Mouse (Mus musculus): ENCODE data around the gene Chek2. TPM values are rescaled to one million over a fixed set of nuclear protein-coding genes. Genes with fewer than 3 reads are reported as not detected.
A peak's percentile ranks its signal among the peaks of the same experiment; 100 is the strongest.

Chek2 gene
- polyA plus RNA-seq, 1 experiment from 2014 or later = 45.6 TPM

- Histone ChIP-seq H3K9me3 (ENCODE audit: control insufficient read depth, low read length) (no peaks in the 10 kb centered on the region), H3K36me3 (ENCODE audit: control insufficient read depth, insufficient read depth, low read length) (no peaks in the 10 kb centered on the region), H3K27ac (ENCODE audit: low read depth, low read length) (no peak overlapping the region), H3K27me3 (ENCODE audit: control insufficient read depth, insufficient read depth, low read length) (no peaks in the 10 kb centered on the region), H3K4me1 (replicated peaks; ENCODE audit: control insufficient read depth, insufficient read depth, low read length) (peaks cover 12% of the 10 kb centered on the region; the same call in 1 of the 2 replicates), H3K9ac (ENCODE audit: low read length) (no peak overlapping the region), H3K4me2 (ENCODE audit: low read depth, low read length, severe bottlenecking) (no peak overlapping the region), H3K4me3 (ENCODE audit: low read depth, low read length) (no peak overlapping the region)
- DNase-seq (ENCODE audit: low spot score) = no peak
- 81% methylated on average over 1 of the region's 1 CpGs for whole genome bisulfite sequencing
- no peak for ATAC-seq (replicated peaks; ENCODE audit: low FRiP score)
Observed at GRCm38 (mm10) chr5:110806676-110807075, 33.1 kb upstream of the Chek2 start.

- WGBS = 92% methylated on average over 4 of the region's 4 CpGs
- H3K27me3 ChIP-seq (ENCODE audit: control insufficient read depth, insufficient read depth, low read length) = no peaks in the 10 kb centered on the region
- no peak overlapping the region for H3K9ac ChIP-seq (ENCODE audit: low read length)
- no peak overlapping the region for H3K27ac ChIP-seq (ENCODE audit: low read depth, low read length)
- H3K9me3 ChIP-seq (ENCODE audit: control insufficient read depth, low read length) = no peaks in the 10 kb centered on the region
- peaks cover 12% of the 10 kb centered on the region; the same call in 1 of the 2 replicates for H3K4me1 ChIP-seq (replicated peaks; ENCODE audit: control insufficient read depth, insufficient read depth, low read length)
- DNase-seq (ENCODE audit: low spot score) (no peak), ATAC-seq (replicated peaks; ENCODE audit: low FRiP score) (no peak)
- no peaks in the 10 kb centered on the region for H3K36me3 ChIP-seq (ENCODE audit: control insufficient read depth, insufficient read depth, low read length)
- H3K4me2 ChIP-seq (ENCODE audit: low read depth, low read length, severe bottlenecking) = peak overlapping the region; percentile 96
- no peak overlapping the region for H3K4me3 ChIP-seq (ENCODE audit: low read depth, low read length)
Observed at GRCm38 (mm10) chr5:110807453-110807852, 32.3 kb upstream of the Chek2 start.

- Histone ChIP-seq H3K9ac (ENCODE audit: low read length) (peak overlapping the region; percentile 44), H3K4me2 (ENCODE audit: low read depth, low read length, severe bottlenecking) (peak overlapping the region; percentile 96), H3K9me3 (ENCODE audit: control insufficient read depth, low read length) (no peaks in the 10 kb centered on the region), H3K4me3 (ENCODE audit: low read depth, low read length) (peak overlapping the region; percentile 96), H3K36me3 (ENCODE audit: control insufficient read depth, insufficient read depth, low read length) (no peaks in the 10 kb centered on the region), H3K4me1 (replicated peaks; ENCODE audit: control insufficient read depth, insufficient read depth, low read length) (peaks cover 12% of the 10 kb centered on the region; the same call in 1 of the 2 replicates), H3K27ac (ENCODE audit: low read depth, low read length) (no peak overlapping the region), H3K27me3 (ENCODE audit: control insufficient read depth, insufficient read depth, low read length) (no peaks in the 10 kb centered on the region)
- WGBS = 5% methylated on average over 14 of the region's 14 CpGs
- peak; percentile 61 for ATAC-seq (replicated peaks; ENCODE audit: low FRiP score)
- peak; percentile 89 for DNase-seq (ENCODE audit: low spot score)
Observed at GRCm38 (mm10) chr5:110808061-110808631, 31.6 kb upstream of the Chek2 start.

- peak; percentile 62 for DNase-seq (ENCODE audit: low spot score)
- 1% methylated on average over 27 of the region's 27 CpGs for WGBS
- Histone ChIP-seq H3K36me3 (ENCODE audit: control insufficient read depth, insufficient read depth, low read length) (no peaks in the 10 kb centered on the region), H3K27ac (ENCODE audit: low read depth, low read length) (no peak overlapping the region), H3K9ac (ENCODE audit: low read length) (peak overlapping the region; percentile 94), H3K27me3 (ENCODE audit: control insufficient read depth, insufficient read depth, low read length) (no peaks in the 10 kb centered on the region), H3K4me2 (ENCODE audit: low read depth, low read length, severe bottlenecking) (peak overlapping the region; percentile 96), H3K4me1 (replicated peaks; ENCODE audit: control insufficient read depth, insufficient read depth, low read length) (peaks cover 12% of the 10 kb centered on the region; the same call in 1 of the 2 replicates), H3K9me3 (ENCODE audit: control insufficient read depth, low read length) (no peaks in the 10 kb centered on the region), H3K4me3 (ENCODE audit: low read depth, low read length) (peak overlapping the region; percentile 96)
- no peak for ATAC-seq (replicated peaks; ENCODE audit: low FRiP score)
Observed at GRCm38 (mm10) chr5:110808821-110809666, 30.7 kb upstream of the Chek2 start.

- WGBS = 1% methylated on average over 79 of the region's 80 CpGs
- peak; percentile 100 for DNase-seq (ENCODE audit: low spot score)
- H3K36me3 ChIP-seq (ENCODE audit: control insufficient read depth, insufficient read depth, low read length) = no peaks in the 10 kb centered on the region
Observed at GRCm38 (mm10) chr5:110809667-110810325, 30.0 kb upstream of the Chek2 start, which contains the start of gene Ulk1. Gene Ulk1, minus strand, starts transcription at chr5:110810097.

GRCm38 (mm10) chr5:110824421-110824820, 15.4 kb upstream of the Chek2 start:
- DNase-seq (ENCODE audit: low spot score) = no peak
- H3K9me3 ChIP-seq (ENCODE audit: control insufficient read depth, low read length) = no peaks in the 10 kb centered on the region
- ATAC-seq (replicated peaks; ENCODE audit: low FRiP score) = no peak
- H3K27ac ChIP-seq (ENCODE audit: low read depth, low read length) = no peak overlapping the region
- no peak overlapping the region for H3K9ac ChIP-seq (ENCODE audit: low read length)
- H3K27me3 ChIP-seq (ENCODE audit: control insufficient read depth, insufficient read depth, low read length) = no peaks in the 10 kb centered on the region
- 92% methylated on average over 4 of the region's 4 CpGs for WGBS
- no peaks in the 10 kb centered on the region for H3K4me1 ChIP-seq (replicated peaks; ENCODE audit: control insufficient read depth, insufficient read depth, low read length)
- H3K4me2 ChIP-seq (ENCODE audit: low read depth, low read length, severe bottlenecking) = no peak overlapping the region
- H3K36me3 ChIP-seq (ENCODE audit: control insufficient read depth, insufficient read depth, low read length) = no peaks in the 10 kb centered on the region
- no peak overlapping the region for H3K4me3 ChIP-seq (ENCODE audit: low read depth, low read length)

More at GRCm38 (mm10) chr5:110809667-110810325, 30.0 kb upstream of the Chek2 start, which contains the start of gene Ulk1:
- H3K4me3 ChIP-seq (ENCODE audit: low read depth, low read length) = peak within 1 kb of the TSS; percentile 96
- H3K27me3 ChIP-seq (ENCODE audit: control insufficient read depth, insufficient read depth, low read length) = no peaks in the 10 kb centered on the region
- H3K9ac ChIP-seq (ENCODE audit: low read length) = peak within 1 kb of the TSS; percentile 94
- H3K27ac ChIP-seq (ENCODE audit: low read depth, low read length) = peak within 1 kb of the TSS; percentile 50; the same call in 1 of the 2 replicates
- peak; percentile 93 for ATAC-seq (replicated peaks; ENCODE audit: low FRiP score)
- H3K4me1 ChIP-seq (replicated peaks; ENCODE audit: control insufficient read depth, insufficient read depth, low read length) = peaks cover 12% of the 10 kb centered on the region; the same call in 1 of the 2 replicates
- no peaks in the 10 kb centered on the region for H3K9me3 ChIP-seq (ENCODE audit: control insufficient read depth, low read length)
- peak within 1 kb of the TSS; percentile 96 for H3K4me2 ChIP-seq (ENCODE audit: low read depth, low read length, severe bottlenecking)

GRCm38 (mm10) chr5:110826781-110827495, 12.8 kb upstream of the Chek2 start:
- Histone ChIP-seq H3K27ac (ENCODE audit: low read depth, low read length) (no peak overlapping the region), H3K4me1 (replicated peaks; ENCODE audit: control insufficient read depth, insufficient read depth, low read length) (no peaks in the 10 kb centered on the region), H3K9ac (ENCODE audit: low read length) (no peak overlapping the region), H3K36me3 (ENCODE audit: control insufficient read depth, insufficient read depth, low read length) (no peaks in the 10 kb centered on the region), H3K27me3 (ENCODE audit: control insufficient read depth, insufficient read depth, low read length) (no peaks in the 10 kb centered on the region), H3K9me3 (ENCODE audit: control insufficient read depth, low read length) (no peaks in the 10 kb centered on the region), H3K4me2 (ENCODE audit: low read depth, low read length, severe bottlenecking) (no peak overlapping the region), H3K4me3 (ENCODE audit: low read depth, low read length) (no peak overlapping the region)
- 95% methylated on average over 8 of the region's 8 CpGs for WGBS
- ATAC-seq (replicated peaks; ENCODE audit: low FRiP score) (no peak), DNase-seq (ENCODE audit: low spot score) (no peak)

- no peaks in the 10 kb centered on the region for H3K4me1 ChIP-seq (replicated peaks; ENCODE audit: control insufficient read depth, insufficient read depth, low read length)
- no peak overlapping the region for H3K9ac ChIP-seq (ENCODE audit: low read length)
- WGBS = 92% methylated on average over 5 of the region's 5 CpGs
- H3K4me2 ChIP-seq (ENCODE audit: low read depth, low read length, severe bottlenecking) = no peak overlapping the region
- no peak overlapping the region for H3K27ac ChIP-seq (ENCODE audit: low read depth, low read length)
- DNase-seq (ENCODE audit: low spot score) (no peak), ATAC-seq (replicated peaks; ENCODE audit: low FRiP score) (no peak)
- no peaks in the 10 kb centered on the region for H3K36me3 ChIP-seq (ENCODE audit: control insufficient read depth, insufficient read depth, low read length)
- H3K4me3 ChIP-seq (ENCODE audit: low read depth, low read length) = no peak overlapping the region
- no peaks in the 10 kb centered on the region for H3K27me3 ChIP-seq (ENCODE audit: control insufficient read depth, insufficient read depth, low read length)
- H3K9me3 ChIP-seq (ENCODE audit: control insufficient read depth, low read length) = no peaks in the 10 kb centered on the region
Observed at GRCm38 (mm10) chr5:110827576-110827975, 12.2 kb upstream of the Chek2 start.
